Mouse (Mus musculus): ENCODE results near the gene Coq8a.

The Coq8a gene

DNA sequence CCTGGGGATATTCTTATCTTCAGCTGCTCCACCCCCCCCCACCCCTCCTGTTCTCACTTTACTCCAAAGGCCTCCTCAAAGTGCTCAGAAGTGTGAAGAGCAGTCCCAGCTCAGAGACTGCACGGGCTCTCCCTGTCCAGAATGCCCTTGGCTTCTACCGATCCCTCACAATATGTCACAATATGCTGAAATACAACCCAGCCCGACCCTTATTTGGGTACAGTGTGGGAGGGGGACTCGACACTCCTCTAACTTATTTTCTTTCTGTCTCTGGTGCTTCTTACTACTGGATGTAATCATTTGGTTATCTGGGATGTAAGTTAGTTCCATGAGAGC is 281 bp upstream of the Coq8a start:
- in situ Hi-C loops (cut with MseI, MboI): no loop called here

DNA sequence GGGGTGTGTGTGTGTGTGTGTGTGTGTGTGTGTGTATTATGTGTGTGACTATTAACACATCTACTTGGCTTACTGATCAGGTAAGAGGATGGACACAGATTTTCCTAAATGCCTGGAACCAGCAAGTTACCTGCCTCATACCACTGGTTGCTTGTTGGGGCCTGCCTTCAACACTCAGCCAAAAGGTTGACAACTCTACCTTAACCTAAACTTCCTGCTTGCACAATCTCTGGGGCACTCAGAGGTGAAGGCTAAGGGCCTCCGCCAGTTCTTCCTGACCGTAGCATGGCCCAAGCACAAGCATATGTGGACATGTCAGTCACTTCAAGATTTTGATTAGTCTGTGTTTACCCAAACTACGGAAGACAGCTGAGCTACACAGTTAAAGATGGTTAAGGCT is 1.4 kb downstream of the Coq8a start:
- in situ Hi-C loops (cut with MseI, MboI): no loop called here

DNA sequence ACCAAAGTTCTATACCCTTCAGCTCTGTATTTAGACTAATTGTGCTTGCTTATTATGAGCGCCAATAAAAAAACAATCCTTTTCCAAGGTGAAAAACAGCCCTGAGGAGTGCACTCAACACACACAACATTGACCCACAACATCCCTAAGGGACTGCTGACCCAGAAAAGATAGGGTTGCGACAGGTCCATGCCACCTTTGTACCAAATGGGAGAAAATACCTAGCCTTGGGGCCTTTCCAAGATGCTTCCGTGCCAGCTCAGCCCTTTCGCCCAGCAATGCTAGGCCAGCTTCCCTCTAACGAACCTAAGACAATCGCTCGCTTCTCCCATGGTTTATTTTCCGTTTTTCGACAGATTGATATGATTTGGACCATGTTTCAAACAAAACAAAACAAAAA is 2.9 kb downstream of the Coq8a start:
- in situ Hi-C loops (cut with MseI, MboI): no loop called here

DNA sequence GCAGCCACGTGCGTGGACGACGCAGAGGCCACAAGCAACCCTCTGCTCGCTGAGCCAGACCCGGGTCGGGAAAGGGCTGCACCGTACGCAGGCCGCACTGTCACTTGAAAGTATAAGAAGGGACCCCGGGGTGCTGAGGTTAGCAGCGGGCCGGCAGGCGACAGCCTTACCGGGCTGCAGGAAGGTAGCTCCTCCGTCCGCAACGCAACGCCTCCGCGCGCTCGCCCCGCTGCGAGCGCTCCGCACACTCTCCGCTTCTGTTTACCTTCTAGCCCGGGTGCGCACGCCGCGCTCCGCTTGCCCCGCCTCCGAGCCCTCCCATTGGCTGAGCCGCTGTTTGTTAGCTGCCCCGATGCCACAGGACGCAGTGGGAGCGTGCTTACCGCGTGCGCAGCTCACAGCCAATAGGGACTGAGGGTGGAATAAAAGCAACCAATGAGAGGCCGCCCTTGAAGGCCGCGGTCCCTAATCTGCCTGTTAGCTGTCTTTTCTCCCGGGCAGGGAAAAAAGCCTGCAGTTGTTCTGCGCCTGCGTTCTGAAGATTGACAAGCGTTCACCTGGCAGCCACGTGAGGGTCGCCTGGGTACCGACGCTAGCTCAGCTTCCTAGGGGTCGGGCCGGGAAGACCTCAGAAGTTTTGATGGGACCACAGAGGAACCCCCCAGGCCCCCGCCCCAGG is 3.6 kb downstream of the Coq8a start:
- in situ Hi-C loops (cut with MseI, MboI): no loop called here

DNA sequence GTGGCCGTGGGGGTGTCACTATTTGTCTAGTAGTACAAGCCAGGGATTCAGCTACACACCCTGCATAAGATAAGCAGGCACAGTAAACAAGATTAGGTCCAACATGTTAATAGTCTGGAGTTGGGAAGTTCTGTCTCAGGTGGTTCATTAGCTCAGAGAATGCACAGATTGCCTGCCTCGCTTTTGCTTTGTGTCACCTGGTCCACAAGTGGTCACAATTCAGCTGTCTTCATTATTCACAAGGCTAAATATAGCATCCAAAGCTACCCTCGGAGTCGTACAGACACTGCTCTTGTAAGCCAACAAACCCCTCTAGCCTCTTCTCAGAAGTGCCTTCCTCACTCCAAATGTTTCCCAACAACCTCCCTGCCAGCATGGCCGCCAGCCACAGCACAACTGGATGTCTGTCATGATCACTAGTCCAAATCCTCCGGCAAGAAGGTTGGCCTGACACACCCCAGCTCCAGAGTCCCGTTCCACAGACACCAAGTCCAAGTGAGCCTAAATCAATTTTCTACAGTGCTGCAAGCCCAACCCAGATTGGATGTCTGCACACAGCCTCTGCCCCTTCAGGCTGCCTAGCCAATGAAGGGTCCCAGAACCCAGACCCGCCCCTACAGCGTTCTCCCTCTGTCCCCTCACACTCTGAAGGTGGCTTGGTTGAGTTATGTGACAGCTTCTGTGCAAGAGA is 4.5 kb downstream of the Coq8a start:
- in situ Hi-C loops (cut with MseI, MboI): no loop called here

DNA sequence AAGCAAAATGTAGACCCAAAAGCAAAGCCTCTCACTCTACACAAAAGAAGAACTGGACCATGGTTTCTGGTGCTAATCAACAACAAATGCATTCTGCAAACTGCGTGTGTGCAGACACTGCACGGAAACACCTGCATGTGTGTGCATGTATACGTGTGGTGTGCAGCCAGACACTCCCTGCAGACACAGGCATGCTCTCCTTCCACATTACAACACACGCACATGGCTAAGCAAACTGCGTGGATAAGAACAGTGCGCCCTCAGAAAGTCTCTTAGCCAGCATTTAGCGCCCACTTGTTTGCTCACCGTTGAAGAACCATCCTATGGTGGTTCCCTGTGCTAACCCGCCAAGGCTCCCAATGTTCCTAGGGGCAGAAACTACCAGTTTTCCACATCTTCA is 5.4 kb downstream of the Coq8a start:
- in situ Hi-C loops (cut with MseI, MboI): no loop called here

DNA sequence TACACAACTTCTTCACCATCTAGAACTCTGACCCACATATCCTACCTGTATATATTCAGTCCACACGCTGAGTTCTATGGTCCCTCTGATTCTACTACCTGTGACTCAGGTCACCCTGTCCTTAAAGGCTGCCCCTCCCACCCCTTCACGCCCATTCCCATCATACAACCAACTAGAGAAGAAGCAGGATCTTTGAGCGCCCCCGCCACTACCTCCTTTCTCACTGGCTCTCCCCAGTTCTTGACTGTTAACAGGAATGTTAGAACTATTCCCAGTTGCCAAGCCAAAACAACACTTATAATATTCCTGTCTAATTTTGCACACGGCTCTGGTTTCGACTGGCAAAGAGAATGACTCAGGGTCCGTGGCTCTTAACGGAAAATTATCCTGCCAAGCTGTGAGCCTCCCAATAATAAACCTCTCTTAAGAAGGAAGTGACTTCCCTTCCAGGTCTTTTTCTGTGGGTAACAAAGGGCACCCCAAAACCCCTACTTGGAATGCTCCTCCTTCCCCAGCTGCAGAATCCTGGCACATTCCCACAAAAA is 5.9 kb downstream of the Coq8a start:
- in situ Hi-C loops (cut with MseI, MboI): no loop called here

DNA sequence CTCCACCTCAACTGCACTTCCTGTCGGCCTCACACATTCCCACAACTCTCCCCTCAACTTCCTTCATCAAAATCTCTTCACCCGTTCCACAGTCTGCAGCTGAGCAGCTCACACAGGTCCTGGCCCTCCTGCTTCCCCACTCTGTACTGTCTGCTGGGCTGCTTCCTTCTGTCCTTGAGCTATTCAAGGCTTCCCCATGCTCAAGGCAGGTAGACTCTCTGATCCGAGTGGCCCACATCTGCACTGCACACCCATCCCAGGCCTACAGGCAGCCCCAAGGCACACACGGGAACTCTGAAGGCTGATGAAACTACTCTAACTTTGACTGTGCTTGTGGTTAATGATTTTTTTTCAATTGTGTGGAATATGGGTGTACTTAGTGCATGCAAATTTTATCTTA is 6.5 kb downstream of the Coq8a start:
- in situ Hi-C loops (cut with MseI, MboI): no loop called here

DNA sequence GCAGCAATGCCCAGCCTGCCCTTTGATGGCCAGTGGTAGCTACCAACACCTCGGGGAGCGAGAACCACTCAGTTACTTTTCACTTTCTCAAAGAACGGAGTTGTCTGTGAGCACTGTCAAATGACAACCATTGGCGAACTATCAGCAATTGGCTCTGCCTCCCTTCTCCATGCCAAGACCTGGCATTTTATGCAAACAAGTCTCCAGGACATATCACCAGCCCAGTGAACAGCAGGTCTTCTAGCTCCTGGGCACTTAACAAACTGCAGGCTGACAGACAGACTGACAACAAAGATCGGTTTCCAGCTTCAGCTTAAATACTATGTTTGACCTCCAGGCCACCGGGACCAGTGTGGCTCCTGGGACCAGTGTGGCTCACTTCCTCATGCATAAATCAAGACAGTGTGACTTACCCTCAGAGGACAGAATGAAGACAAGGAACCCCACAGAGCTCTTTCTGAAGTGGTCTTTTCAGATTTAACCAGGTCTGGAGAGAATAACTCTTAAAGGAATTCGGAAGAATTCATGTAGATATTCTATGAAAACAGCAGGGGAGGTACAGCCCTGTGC is 7.7 kb downstream of the Coq8a start:
- in situ Hi-C loops (cut with MseI, MboI): no loop called here

DNA sequence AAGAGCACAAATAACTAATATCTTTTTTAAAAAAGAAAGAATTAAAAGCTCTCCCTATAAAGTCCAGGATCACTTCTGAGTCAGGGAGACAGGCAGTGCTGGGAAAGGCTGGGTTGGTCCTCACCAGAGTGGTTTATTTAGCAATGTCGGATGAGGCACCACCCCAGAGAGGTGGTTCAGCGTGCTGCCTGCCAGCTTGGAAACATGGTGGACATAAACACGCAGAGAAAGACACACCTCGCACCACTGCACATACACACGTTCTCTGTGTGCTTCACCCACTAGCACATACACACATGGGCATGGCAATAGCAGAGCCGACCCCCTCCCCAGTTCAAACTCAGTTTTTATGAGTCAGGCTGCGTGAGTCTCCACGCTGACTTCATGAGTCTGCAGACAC is 8.3 kb downstream of the Coq8a start:
- in situ Hi-C loops (cut with MseI, MboI): no loop called here

DNA sequence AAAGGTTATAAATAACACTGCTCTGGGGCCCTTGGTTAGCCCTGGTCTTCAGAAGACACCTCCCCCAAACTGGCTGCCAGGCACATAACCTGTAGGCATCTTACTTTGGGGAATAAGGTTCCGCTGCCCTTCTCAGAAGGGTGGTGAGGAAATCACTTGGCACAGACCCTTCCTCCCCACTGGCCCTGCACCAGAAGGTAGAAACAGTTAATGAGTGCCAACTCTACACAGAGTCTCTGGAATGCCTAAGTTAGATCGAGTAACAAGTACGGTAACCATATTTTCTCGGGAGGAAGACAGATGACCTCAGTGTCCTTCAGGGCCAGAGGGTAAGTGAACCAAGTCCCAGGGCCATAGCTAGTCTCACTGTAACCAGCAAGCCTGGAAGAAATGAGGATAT is 10.5 kb downstream of the Coq8a start:
- in situ Hi-C loops (cut with MseI, MboI): no loop called here

DNA sequence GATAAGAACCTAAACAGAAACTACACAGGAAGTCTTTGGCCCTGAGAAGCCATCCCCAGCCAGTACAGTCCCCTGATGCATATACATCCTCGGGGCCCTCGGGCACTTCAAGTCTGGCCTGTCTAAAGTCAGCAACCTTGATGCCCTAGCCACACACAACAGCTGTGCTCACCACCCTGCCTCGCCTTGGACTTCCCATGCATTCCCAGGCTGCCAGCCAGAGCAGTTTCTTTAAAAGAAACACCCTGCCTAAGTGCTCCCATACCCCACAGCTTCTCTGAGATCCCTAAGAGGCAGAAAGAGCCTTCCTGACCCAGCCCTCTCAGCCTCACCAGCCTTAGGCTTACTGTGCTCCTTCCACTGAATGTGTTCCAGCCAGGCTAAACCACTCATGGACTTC is 13.0 kb downstream of the Coq8a start:
- in situ Hi-C loops (cut with MseI, MboI): no loop called here

DNA sequence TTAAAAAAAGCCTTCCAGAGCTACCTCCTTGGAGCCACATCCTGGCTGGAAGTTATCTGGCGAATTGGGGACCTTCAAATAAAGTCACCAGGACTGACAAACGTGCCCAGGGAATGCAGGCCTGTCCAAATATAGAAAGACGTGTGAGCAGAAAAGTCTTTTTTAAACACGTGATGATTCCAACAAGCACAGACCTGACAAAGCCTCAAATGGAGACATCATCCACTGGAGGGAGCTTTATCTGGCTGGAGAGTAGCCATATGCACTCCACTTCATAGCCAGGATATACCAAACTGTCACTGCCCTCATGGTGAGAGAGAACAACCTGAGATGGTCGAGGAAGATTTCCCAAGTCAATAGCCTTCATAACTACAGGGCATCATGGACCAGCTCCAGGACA is 13.5 kb downstream of the Coq8a start:
- in situ Hi-C loops (cut with MseI, MboI): no loop called here

DNA sequence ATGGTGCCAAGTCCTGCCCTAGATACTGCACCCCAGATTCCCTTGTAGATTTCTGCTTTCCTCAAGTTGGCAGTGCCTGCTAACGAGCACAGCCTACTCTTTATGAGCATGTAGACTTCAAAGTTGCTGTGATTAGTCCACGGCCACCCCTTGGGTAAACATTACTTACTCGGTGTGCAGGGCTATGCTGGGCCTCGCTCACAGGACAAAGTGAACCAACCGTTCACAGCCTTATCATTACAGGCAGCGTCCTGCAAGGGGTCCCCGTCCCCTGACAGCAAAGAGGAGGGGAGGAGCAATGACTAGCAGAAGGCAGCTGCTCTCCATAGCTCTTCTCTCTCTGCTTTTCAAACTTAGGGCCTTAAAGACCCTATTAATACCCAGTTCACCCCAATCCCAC is 14.6 kb downstream of the Coq8a start:
- in situ Hi-C loops (cut with MseI, MboI): no loop called here

DNA sequence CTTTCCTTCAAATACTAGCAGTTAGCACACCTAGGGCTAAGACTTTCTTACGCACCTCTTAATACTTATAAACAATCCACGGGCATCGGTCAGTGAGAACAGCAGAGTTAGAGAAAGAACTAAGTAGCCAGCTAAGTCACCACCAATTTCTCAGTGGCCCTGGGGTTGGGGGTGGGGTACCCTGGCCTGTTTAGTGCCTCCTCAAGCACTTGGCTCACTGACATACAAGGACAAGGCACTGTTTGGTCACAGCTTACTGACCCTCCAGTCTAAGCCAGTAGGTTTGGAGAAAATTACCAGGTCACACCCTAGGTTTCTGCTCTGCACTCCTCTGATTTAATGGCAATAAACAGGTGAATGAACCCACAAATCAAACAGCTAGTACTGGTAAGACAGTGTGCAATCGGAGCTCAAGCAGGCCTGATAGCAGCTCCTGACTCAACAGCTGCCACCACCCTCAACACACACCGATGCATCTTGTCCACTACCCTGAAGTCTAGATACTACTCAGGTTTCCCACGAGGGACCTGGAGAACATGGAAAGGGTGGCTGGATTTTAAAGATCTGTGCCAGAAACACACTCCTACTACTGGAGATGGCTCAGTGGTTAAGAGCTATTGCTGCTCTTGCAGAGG is 15.8 kb downstream of the Coq8a start:
- in situ Hi-C loops (cut with MseI, MboI): no loop called here

DNA sequence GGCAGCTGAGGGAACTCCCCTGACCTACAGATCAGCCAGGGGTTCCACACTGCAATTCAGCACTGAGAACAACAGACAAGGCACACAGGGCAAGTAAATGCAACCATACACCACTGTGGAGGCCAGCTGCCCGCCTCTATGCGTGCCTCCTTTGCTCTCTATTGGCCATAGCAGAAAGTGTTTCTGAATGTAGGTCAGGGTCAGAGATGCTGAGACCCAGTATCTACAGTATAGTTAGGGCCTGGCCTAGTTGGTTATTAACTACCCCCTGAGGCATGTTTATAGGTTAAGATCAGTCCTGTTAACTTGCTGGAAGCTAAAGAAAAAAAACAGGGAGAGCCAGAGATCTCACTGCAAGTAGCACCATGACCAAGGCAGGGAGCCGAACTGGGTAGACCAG is 16.7 kb downstream of the Coq8a start:
- in situ Hi-C loops (cut with MseI, MboI): no loop called here

DNA sequence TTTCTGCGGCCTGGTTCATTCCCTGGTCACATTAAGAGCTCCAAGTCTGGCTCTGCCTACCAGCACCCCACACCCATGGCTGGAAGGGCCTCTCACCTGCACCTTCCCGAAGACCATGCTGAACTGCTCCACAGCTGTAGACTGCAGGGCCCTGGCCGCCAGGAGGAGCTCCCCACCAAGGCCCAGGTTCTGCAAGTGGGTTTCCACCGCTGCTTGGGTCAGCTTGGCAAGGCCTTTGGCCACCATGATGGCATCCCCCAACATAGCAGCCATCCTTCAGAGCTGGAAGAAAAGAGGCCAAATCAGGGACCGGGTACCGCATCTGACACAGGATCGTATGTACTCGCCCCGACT is 17.5 kb downstream of the Coq8a start:
- in situ Hi-C loops (cut with MseI, MboI): no loop called here

DNA sequence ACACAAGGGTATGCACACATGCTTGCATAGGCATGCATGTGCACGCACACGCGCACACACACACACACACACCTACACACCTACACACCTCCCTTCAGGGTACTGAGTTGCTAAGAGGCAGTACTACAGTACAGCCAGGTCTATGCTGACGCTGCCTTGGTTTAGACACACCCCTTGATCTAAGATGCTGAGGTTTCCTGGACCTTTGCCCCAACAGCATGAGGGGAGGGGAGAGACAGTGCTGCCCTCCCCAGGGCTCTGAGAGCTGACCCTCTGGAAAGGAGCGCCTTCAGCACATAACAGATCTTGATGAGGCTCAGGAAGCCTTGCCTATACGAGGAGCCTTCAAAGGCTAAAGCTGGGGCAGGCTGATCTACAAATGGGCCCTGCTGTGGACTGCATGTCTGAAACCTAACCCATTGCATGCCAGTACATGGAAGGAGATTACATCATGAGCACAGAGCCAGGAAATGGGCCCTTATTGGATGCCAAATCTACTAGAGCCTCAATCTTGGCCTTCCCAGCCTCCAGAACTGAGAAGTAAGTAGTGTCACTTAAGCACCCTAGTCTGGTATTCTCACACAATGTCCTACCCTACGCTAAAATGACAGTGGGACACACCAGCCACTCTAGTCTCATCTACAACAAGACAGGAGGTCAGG is 18.0 kb downstream of the Coq8a start:
- in situ Hi-C loops (cut with MseI, MboI): no loop called here

DNA sequence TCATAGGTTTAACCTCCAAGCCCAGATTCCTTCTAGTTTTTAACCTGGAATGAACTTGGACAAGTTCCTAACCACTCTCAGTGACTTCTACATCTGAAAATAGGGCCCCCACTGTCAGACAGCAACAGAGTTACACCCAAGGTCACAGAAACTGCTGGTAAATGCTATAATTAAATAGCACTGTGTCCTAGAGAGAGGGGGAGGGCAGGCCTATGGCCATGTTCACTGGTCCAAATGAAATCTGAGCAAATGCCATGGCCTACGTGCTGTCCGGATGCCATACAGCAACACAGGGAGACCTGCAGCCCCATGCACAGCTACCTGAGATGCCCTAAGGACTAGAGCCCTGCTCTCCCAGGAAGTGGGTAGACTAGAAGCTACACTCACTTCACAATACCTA is 19.6 kb downstream of the Coq8a start:
- in situ Hi-C loops (cut with MseI, MboI): loop anchor here (5.0 kb wide), 1 partner anchor 37 kb away; no protein-coding TSS in a partner anchor

DNA sequence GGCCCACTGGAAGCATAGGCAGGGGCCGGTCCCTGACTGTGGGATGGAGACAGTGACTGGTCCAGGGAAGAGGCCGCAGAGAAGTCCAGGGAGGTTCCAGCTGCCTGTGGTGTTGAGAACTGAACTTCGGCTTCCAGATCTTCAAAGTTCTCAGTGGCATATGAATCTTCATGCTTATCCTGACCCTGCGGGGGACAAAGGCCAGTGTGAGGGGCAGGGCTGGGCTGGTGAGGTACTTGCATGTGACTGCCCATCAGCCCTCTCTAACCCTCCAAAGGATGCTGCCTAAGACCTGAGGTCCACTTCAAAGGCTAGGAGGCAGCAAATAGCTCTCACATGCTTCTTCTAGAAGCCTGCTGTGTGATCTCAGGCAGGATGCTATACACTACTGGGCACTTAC is 20.3 kb downstream of the Coq8a start:
- in situ Hi-C loops (cut with MseI, MboI): loop anchor here (5.0 kb wide), 1 partner anchor 38 kb away; no protein-coding TSS in a partner anchor

DNA sequence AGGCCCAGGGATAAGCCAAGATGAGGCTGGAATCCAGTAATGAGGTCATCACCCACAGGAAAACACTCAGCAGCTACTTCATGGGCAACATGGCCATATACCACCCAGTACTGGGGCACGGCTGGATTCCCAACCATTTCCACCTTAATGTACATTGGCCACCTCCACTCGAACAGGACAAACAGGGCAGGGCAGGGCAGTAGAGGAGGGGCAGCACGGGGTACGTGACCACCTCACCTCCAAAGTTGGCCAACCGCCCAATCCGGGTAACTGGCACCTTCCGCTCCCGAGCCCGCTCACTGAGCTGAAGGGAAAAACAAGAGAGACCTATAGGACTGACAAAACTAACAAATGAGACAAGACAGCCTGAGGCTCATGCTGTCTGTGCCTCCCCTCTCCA is 21.1 kb downstream of the Coq8a start:
- in situ Hi-C loops (cut with MseI, MboI): loop anchor here (5.0 kb wide), 1 partner anchor 39 kb away; no protein-coding TSS in a partner anchor

DNA sequence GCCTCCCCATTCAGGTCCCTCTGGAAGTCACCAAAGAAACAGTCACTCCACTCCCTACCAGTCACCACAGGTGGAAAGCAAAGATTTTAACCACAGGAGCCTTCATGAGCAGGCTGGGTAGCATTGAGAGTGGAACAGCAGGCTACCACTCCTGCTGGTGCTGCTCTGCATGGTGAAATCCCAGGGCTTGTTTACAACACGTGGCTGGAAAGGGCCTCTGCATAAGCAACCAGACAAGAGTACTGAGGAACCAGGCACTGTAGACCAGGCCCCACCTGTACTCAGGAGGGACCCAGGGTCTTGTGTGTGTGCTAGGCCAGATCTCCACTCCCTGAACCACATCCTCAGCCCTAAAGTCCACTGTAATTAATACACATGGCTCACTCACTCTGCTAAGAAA is 22.6 kb downstream of the Coq8a start:
- in situ Hi-C loops (cut with MseI, MboI): loop anchor here (5.0 kb wide), 1 partner anchor 41 kb away; no protein-coding TSS in a partner anchor

Measured in mouse trophoblast stem cell (cell line).